Mouse (Mus musculus): ENCODE data around the gene Trdn.

The Trdn gene

DNA sequence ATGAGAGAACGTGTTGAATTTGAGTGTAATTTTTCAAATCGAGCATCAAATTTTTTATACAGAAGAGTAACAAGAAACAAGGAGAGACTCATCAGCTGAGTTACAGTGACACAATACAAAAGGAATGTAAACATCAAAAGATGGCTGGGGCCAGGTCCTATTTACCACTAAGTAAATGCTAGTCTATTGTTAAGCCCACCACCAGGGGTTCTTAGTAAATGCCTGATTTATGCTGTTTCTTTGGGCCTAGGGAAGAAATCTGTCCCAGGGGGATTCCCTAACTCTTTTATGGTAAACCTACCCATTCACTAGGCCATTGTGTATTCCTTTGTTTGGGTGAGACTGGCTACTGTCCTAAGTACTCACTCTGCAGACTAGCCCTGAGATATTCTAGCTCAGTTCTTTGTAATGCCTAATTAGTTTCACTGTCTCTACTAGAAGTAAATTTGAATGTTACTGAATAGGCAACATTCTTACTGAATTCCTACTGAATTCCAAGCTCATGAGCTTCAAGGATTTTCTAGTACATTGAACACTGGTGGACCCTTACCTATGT is 295.2 kb downstream of the Trdn start:
- no peak for DNase-seq (ENCODE audit: low spot score)
